Mouse (Mus musculus) MEL (cell line): ENCODE results near the gene Creb3l2. TPM values are rescaled to one million over a fixed set of nuclear protein-coding genes. Genes with fewer than 3 reads are reported as not detected.

Experiments used
- DNase-seq: peaks from one replicate; pipeline ENCODE4 v3.0.0; 2011; ENCODE audit warnings: low read depth, low spot score
- H3K27ac ChIP-seq: 2 replicates; pipeline ENCODE4 v1.5.1; 2012; ENCODE audit warnings: low read depth, mild to moderate bottlenecking, control low read depth, low read length, moderate library complexity; ENCODE audit not compliant: control insufficient read depth
- H3K27me3 ChIP-seq, 2 experiments: fragments of 150-350 bp in 1 of 2; sonication (generic) in 1 of 2; 2 replicates each; pipeline ENCODE4 v1.6.1; 2012; ENCODE audit warnings: low read length in 2 of 2, mild to moderate bottlenecking in 2 of 2, improper control_type of control experiment in 1 of 2, moderate library complexity in 1 of 2; ENCODE audit not compliant: insufficient read depth in 2 of 2, control insufficient read depth in 1 of 2
- H3K36me3 ChIP-seq, 2 experiments: 2 replicates each; pipeline ENCODE4 v1.6.1; 2012 to 2014; ENCODE audit warnings: low read length in 2 of 2, improper control_type of control experiment in 1 of 2, inconsistent platforms in 1 of 2, mild to moderate bottlenecking in 1 of 2; ENCODE audit not compliant: insufficient read depth in 2 of 2, control insufficient read depth in 1 of 2
- H3K4me1 ChIP-seq, 2 experiments: fragments of 150-350 bp in 1 of 2; sonication (generic) in 1 of 2; 2 replicates each; pipeline ENCODE4 v1.6.1; 2012; ENCODE audit warnings: low read length in 2 of 2, improper control_type of control experiment in 1 of 2, mild to moderate bottlenecking in 1 of 2; ENCODE audit not compliant: insufficient read depth in 2 of 2, control insufficient read depth in 1 of 2
- H3K4me3 ChIP-seq, 2 experiments: fragments of 150-350 bp in 1 of 2; sonication (generic) in 1 of 2; 2 replicates each; pipeline ENCODE4 v1.5.1; 2012; ENCODE audit warnings: low read depth in 2 of 2, low read length in 2 of 2, mild to moderate bottlenecking in 2 of 2, moderate library complexity in 2 of 2, control low read depth in 1 of 2, improper control_type of control experiment in 1 of 2; ENCODE audit not compliant: control insufficient read depth in 1 of 2, insufficient read depth in 1 of 2
- H3K79me2 ChIP-seq: 2 replicates; pipeline ENCODE4 v1.6.1; 2012; ENCODE audit warnings: mild to moderate bottlenecking, low read length, moderate library complexity; ENCODE audit not compliant: control insufficient read depth, poor library complexity, insufficient read depth
- H3K9ac ChIP-seq: 2 replicates; pipeline ENCODE4 v1.6.1; 2012; ENCODE audit warnings: low read depth, mild to moderate bottlenecking, control low read depth, low read length, moderate library complexity; ENCODE audit not compliant: control insufficient read depth, poor library complexity, severe bottlenecking
- H3K9me3 ChIP-seq: fragments of 150-350 bp; sonication (generic); replicated peaks from 2 replicates; pipeline ENCODE4 v1.6.1; 2012; ENCODE audit warnings: mild to moderate bottlenecking, low read length, improper control_type of control experiment, moderate library complexity; ENCODE audit not compliant: insufficient read depth
- BHLHE40 ChIP-seq: IDR thresholded peaks from 2 replicates; pipeline ENCODE4 v1.6.1; 2012; ENCODE audit warnings: low read depth, mild to moderate bottlenecking, inconsistent platforms, low read length, improper control_type of control experiment, borderline replicate concordance
- CHD1 ChIP-seq: IDR thresholded peaks from 2 replicates; pipeline ENCODE4 v1.6.1; 2012; ENCODE audit warnings: low read depth, mild to moderate bottlenecking, inconsistent platforms, low read length, improper control_type of control experiment
- CTCF ChIP-seq, 3 experiments: IDR thresholded peaks in 2 of 3; conservative IDR thresholded peaks in 1 of 3; 2 replicates each; pipeline ENCODE4 v1.5.1; 2011 to 2012; ENCODE audit warnings: low read length in 3 of 3, low read depth in 2 of 3, mild to moderate bottlenecking in 2 of 3, improper control_type of control experiment in 1 of 3, inconsistent platforms in 1 of 3, mixed read lengths in 1 of 3, moderate library complexity in 1 of 3; ENCODE audit not compliant: control insufficient read depth in 1 of 3, insufficient read depth in 1 of 3, poor library complexity in 1 of 3, severe bottlenecking in 1 of 3
- EP300 ChIP-seq, 2 experiments: IDR thresholded peaks; 2 replicates each; pipeline ENCODE4 v1.6.1; 2011; ENCODE audit warnings: improper control_type of control experiment in 2 of 2, low read length in 2 of 2, low read depth in 1 of 2, mild to moderate bottlenecking in 1 of 2
- ETS1 ChIP-seq: IDR thresholded peaks from 2 replicates; pipeline ENCODE4 v1.6.1; 2012; ENCODE audit warnings: low read depth, mild to moderate bottlenecking, inconsistent platforms, low read length, improper control_type of control experiment, moderate library complexity
- GABPA ChIP-seq: IDR thresholded peaks from 2 replicates; pipeline ENCODE4 v1.6.1; 2012; ENCODE audit warnings: low read depth, mild to moderate bottlenecking, inconsistent platforms, low read length, improper control_type of control experiment, moderate library complexity
- HCFC1 ChIP-seq: IDR thresholded peaks from 2 replicates; pipeline ENCODE4 v1.6.1; 2012; ENCODE audit warnings: low read depth, mild to moderate bottlenecking, inconsistent platforms, low read length, improper control_type of control experiment, moderate library complexity
- KAT2A ChIP-seq: conservative IDR thresholded peaks from 2 replicates; pipeline ENCODE4 v1.6.1; 2012; ENCODE audit warnings: low read depth, low read length, improper control_type of control experiment, inconsistent platforms
- MAFK ChIP-seq: IDR thresholded peaks from 2 replicates; pipeline ENCODE4 v1.6.1; 2011; ENCODE audit warnings: low read depth, mild to moderate bottlenecking, low read length, improper control_type of control experiment, borderline replicate concordance
- MAX ChIP-seq: IDR thresholded peaks from 2 replicates; pipeline ENCODE4 v1.6.1; 2011; ENCODE audit warnings: low read length, improper control_type of control experiment
- MEF2A ChIP-seq: IDR thresholded peaks from 2 replicates; pipeline ENCODE4 v1.6.1; 2014; ENCODE audit warnings: low read depth, mild to moderate bottlenecking, inconsistent platforms, low read length, improper control_type of control experiment; ENCODE audit not compliant: poor library complexity, insufficient replicate concordance, severe bottlenecking; ENCODE audit errors: extremely low read depth
- MYC ChIP-seq: IDR thresholded peaks from 2 replicates; pipeline ENCODE4 v1.6.1; 2011; ENCODE audit warnings: low read depth, mild to moderate bottlenecking, low read length, improper control_type of control experiment, moderate library complexity
- NRF1 ChIP-seq: IDR thresholded peaks from 2 replicates; pipeline ENCODE4 v1.6.1; 2014; ENCODE audit warnings: low read depth, mild to moderate bottlenecking, inconsistent platforms, low read length, improper control_type of control experiment, moderate library complexity; ENCODE audit not compliant: poor library complexity, insufficient read depth, severe bottlenecking
- SIN3A ChIP-seq: IDR thresholded peaks from 2 replicates; pipeline ENCODE4 v1.6.1; 2012; ENCODE audit warnings: low read length, improper control_type of control experiment, inconsistent platforms
- TBP ChIP-seq: IDR thresholded peaks from 2 replicates; pipeline ENCODE4 v1.8.0; 2011; ENCODE audit warnings: low read depth, low read length, improper control_type of control experiment
- UBTF ChIP-seq: IDR thresholded peaks from 2 replicates; pipeline ENCODE4 v1.6.1; 2012; ENCODE audit warnings: low read depth, mild to moderate bottlenecking, inconsistent platforms, low read length, improper control_type of control experiment, moderate library complexity, borderline replicate concordance; ENCODE audit not compliant: insufficient read depth
- ZC3H11A ChIP-seq: IDR thresholded peaks from 2 replicates; pipeline ENCODE4 v1.6.1; 2012; ENCODE audit warnings: low read depth, mild to moderate bottlenecking, inconsistent platforms, low read length, improper control_type of control experiment
- ZKSCAN1 ChIP-seq: IDR thresholded peaks from 2 replicates; pipeline ENCODE4 v1.6.1; 2012; ENCODE audit warnings: low read depth, mild to moderate bottlenecking, inconsistent platforms, low read length, improper control_type of control experiment, moderate library complexity
- polyA plus RNA-seq, 2 experiments: library from polyadenylated mRNA; stranded (reverse) in 1 of 2; unstranded in 1 of 2; fragments of >175 nt in 1 of 2; fragments of >200 nt in 1 of 2; gene quantifications; 2 replicates each; pipeline versions ENCODE4 v1.2.1 to v1.2.4; 2012; ENCODE audit warnings: low replicate concordance in 2 of 2, low read depth in 1 of 2; ENCODE audit not compliant: insufficient read length in 2 of 2, insufficient read depth in 1 of 2, missing spikeins in 1 of 2
- total RNA-seq: library from RNA; depleted of rRNA; stranded (reverse); fragments of 300-350 nt; gene quantifications from 2 replicates; pipeline ENCODE4 v1.2.3, GENCODE M21; 2012

Creb3l2 gene
- total and polyA plus RNA-seq, 3 experiments: not detected

- no peak overlapping the region for H3K9ac ChIP-seq
- H3K4me1 ChIP-seq: no peaks in the 10 kb centered on the region
- no peaks in the 10 kb centered on the region for H3K9me3 ChIP-seq
- H3K79me2 ChIP-seq: no peaks in the 10 kb centered on the region
- DNase-seq: no peak
- no peaks in the 10 kb centered on the region for H3K27me3 ChIP-seq
- TF ChIP-seq ETS1 (no peak), UBTF (no peak), CTCF (IDR thresholded peaks at IDR 0.05 in 2 of 3, conservative IDR thresholded peaks at IDR 0.05 in 1 of 3; ENCODE audit: control insufficient read depth in 1 of 3, insufficient read depth in 1 of 3, low read depth in 2 of 3, low read length in 3 of 3, poor library complexity in 1 of 3, severe bottlenecking in 1 of 3) (no peak), MAX (no peak), MAFK (no peak), EP300 (IDR thresholded peaks at IDR 0.05; ENCODE audit: low read depth in 1 of 2, low read length in 2 of 2) (no peak), GABPA (no peak), BHLHE40 (no peak), MYC (no peak), KAT2A (no peak), SIN3A (no peak), ZC3H11A (no peak), CHD1 (no peak)
- no peaks in the 10 kb centered on the region for H3K36me3 ChIP-seq
- no peak overlapping the region for H3K4me3 ChIP-seq
- H3K27ac ChIP-seq: no peak overlapping the region
These were observed 28.3 kb upstream of the Creb3l2 start for GRCm38 (mm10) chr6:37470216-37470615.

GRCm38 (mm10) chr6:37465847-37466246 lies 23.9 kb upstream of the Creb3l2 start:
- no peak for DNase-seq
- no peak overlapping the region for H3K4me3 ChIP-seq

GRCm38 (mm10) chr6:37465356-37465755 lies 23.4 kb upstream of the Creb3l2 start:
- H3K27ac ChIP-seq: no peak overlapping the region
- no peak overlapping the region for H3K9ac ChIP-seq
- no peaks in the 10 kb centered on the region for H3K36me3 ChIP-seq
- H3K79me2 ChIP-seq: no peaks in the 10 kb centered on the region
- H3K9me3 ChIP-seq: no peaks in the 10 kb centered on the region
- H3K27me3 ChIP-seq: no peaks in the 10 kb centered on the region
- DNase-seq: no peak
- H3K4me1 ChIP-seq: no peaks in the 10 kb centered on the region
- TF ChIP-seq NRF1 (no peak), MEF2A (no peak), ZKSCAN1 (no peak), HCFC1 (no peak), MAX (no peak), TBP (no peak)
- TF ChIP-seq, all 39 proteins: peak for 0
- H3K4me3 ChIP-seq: no peak overlapping the region

More at GRCm38 (mm10) chr6:37465847-37466246, 23.9 kb upstream of the Creb3l2 start:
- Histone ChIP-seq H3K4me1 (no peaks in the 10 kb centered on the region), H3K79me2 (no peaks in the 10 kb centered on the region), H3K9me3 (no peaks in the 10 kb centered on the region), H3K9ac (no peak overlapping the region), H3K36me3 (no peaks in the 10 kb centered on the region), H3K27ac (no peak overlapping the region), H3K27me3 (no peaks in the 10 kb centered on the region)
- no peak for TF ChIP-seq CTCF (IDR thresholded peaks at IDR 0.05 in 2 of 3, conservative IDR thresholded peaks at IDR 0.05 in 1 of 3; ENCODE audit: control insufficient read depth in 1 of 3, insufficient read depth in 1 of 3, low read depth in 2 of 3, low read length in 3 of 3, poor library complexity in 1 of 3, severe bottlenecking in 1 of 3)
- no peak for TF ChIP-seq ZC3H11A
- TF ChIP-seq ETS1: no peak
